10 mouse cellular contexts compared by ENCODE assay signal in the genomic region with DNA sequence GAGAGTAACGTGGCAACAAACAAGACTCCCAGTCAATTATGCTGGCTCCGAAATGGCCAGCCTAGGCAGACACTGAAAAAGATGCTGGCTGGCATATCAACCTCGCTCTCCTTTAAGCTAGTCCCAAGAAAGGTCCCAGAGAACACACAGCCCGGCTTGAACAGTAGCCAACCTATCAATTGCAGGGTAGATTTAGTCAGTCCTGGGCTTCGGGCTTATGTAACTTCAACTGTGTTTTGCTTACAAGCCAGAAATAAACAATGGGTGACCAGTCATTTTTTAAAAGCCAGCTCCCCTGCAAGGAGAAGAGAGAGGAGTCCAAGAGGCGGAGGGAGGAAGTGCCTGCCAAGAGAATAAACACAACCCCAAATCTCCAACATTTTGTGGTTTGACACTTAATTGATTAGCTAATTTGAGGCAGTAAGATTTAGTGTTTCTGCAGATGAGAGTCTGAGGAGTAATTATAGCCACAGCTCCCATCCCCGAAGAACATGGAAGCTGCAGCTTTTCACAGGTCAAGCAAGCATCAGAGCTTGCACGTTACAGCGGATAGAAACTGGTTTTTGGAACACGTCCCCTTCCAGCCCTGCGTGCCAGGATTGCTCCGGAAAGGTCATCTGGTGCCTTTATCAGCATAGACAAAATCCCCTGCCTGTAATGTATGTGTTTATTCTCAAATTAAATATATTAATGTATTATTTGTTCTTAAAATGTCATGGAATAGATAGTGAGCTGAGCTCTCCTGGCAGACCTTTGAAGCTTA.
A peak's percentile ranks its signal among the peaks of the same experiment; 100 is the strongest.
DNase-seq lines count a peak whose midpoint lies in the region; ATAC-seq lines count a peak whose summit lies in the region.
"Had no signal": no experiment of that assay in that cellular context is flagged by ENCODE, and none has a peak within 500 bp of the region (broad histone marks: within the 10 kb centered on the region; RNA-seq: fewer than 3 reads in every experiment).

No protein-coding gene starts in this region.

- peak; percentile 47 for ATAC-seq in stomach, embryonic 16.5 days (ENCODE audit: insufficient read depth, low FRiP score)
- no peak for ATAC-seq in megakaryocyte, adult 5-6 weeks (ENCODE audit: poor library complexity, severe bottlenecking)

- H3K27ac ChIP-seq in stomach, embryonic 16.5 days (ENCODE audit: low read length), result no peak overlapping the region
- H3K27ac ChIP-seq: left cerebral cortex, adult 2 months; midbrain, embryonic 12.5 days had no signal

- WGBS in stomach, embryonic 16.5 days, result 32% methylated on average over 12 of the region's 12 CpGs

- peak; percentile 21 to 27 for DNase-seq in heart, adult 9 months (ENCODE audit: low spot score in 2 of 2)
- DNase-seq in heart, postnatal 25 days (ENCODE audit: low spot score), result no peak
- DNase-seq in ovary, adult 18-20 months (ENCODE audit: low spot score), result peak; percentile 16
- DNase-seq in ovary, postnatal 14 days (ENCODE audit: low spot score), result no peak
- peak; percentile 14 for DNase-seq in gastrocnemius, postnatal 14 days
- DNase-seq in thymus, postnatal 14 days, result no peak

- H3K9ac ChIP-seq in stomach, embryonic 16.5 days (ENCODE audit: low read length), result no peak overlapping the region
- H3K9ac ChIP-seq: midbrain, embryonic 12.5 days had no signal

- H3K27me3 ChIP-seq in stomach, embryonic 16.5 days (ENCODE audit: control insufficient read depth, insufficient read depth, low read length), result no peaks in the 10 kb centered on the region
- H3K27me3 ChIP-seq: midbrain, embryonic 12.5 days had no signal

- intact Hi-C loops in heart, postnatal 25 days (cut with DNase I), result loop anchor here (1.0 to 2.0 kb wide), 2 partner anchors 96 to 539 kb away; no protein-coding TSS in a partner anchor
- intact Hi-C loops in gastrocnemius, postnatal 14 days (cut with DNase I; ENCODE audit: low total_unique reads), result loop anchor here (10.0 kb wide), 1 partner anchor 97 kb away; no protein-coding TSS in a partner anchor

- peaks cover 14% of the 10 kb centered on the region for H3K4me1 ChIP-seq in stomach, embryonic 16.5 days (ENCODE audit: control insufficient read depth, insufficient read depth, low read length)

- no peaks in the 10 kb centered on the region for H3K9me3 ChIP-seq in stomach, embryonic 16.5 days (replicated peaks; ENCODE audit: control insufficient read depth, low read length)
- H3K9me3 ChIP-seq: midbrain, embryonic 12.5 days had no signal

- H3K4me2 ChIP-seq in stomach, embryonic 16.5 days (ENCODE audit: low read depth, low read length), result no peak overlapping the region
- H3K4me2 ChIP-seq: midbrain, embryonic 12.5 days had no signal

- H3K36me3 ChIP-seq in stomach, embryonic 16.5 days (ENCODE audit: control insufficient read depth, insufficient read depth, low read length), result no peaks in the 10 kb centered on the region
- H3K36me3 ChIP-seq: midbrain, embryonic 12.5 days had no signal

- H3K4me3 ChIP-seq in stomach, embryonic 16.5 days (replicated peaks; ENCODE audit: low read length), result no peak overlapping the region
- H3K4me3 ChIP-seq: left cerebral cortex, adult 2 months; midbrain, embryonic 12.5 days had no signal

Comparison
In these comparisons a context has a peak if more than half of its experiments do, and no peak if none do; other contexts are left out.
1. DNase-seq: peak in heart, adult 9 months (2 of 2), ovary, adult 18-20 months (single experiment) and gastrocnemius, postnatal 14 days (single experiment); none in heart, postnatal 25 days (single experiment), ovary, postnatal 14 days (single experiment) and thymus, postnatal 14 days (single experiment).